Mouse (Mus musculus) forebrain, embryonic 12.5 days (tissue): ENCODE measurements around the gene Mest. TPM values are rescaled to one million over a fixed set of nuclear protein-coding genes. Genes with fewer than 3 reads are reported as not detected.
A peak's percentile ranks its signal among the peaks of the same experiment; 100 is the strongest.

Source experiments
- ATAC-seq: fragments of 200-750 bp; cut with Nextera tagmentation; 2 replicates; pipeline ENCODE4 v1.8.0; 2017; ENCODE audit warnings: moderate TSS enrichment; ENCODE audit not compliant: low FRiP score
- H3K27ac ChIP-seq: fragments of 300-500 bp; sonication (generic); 2 replicates; pipeline ENCODE4 v1.5.1; 2016; ENCODE audit warnings: mild to moderate bottlenecking
- H3K27me3 ChIP-seq: fragments of 300-500 bp; sonication (generic); 2 replicates; pipeline ENCODE4 v1.6.1; 2016; ENCODE audit warnings: mild to moderate bottlenecking
- H3K36me3 ChIP-seq: fragments of 300-500 bp; sonication (generic); replicated peaks from 2 replicates; pipeline ENCODE4 v1.6.1; 2016; ENCODE audit warnings: mild to moderate bottlenecking
- H3K4me1 ChIP-seq: fragments of 300-500 bp; sonication (generic); 2 replicates; pipeline ENCODE4 v1.6.1; 2016
- H3K4me2 ChIP-seq: fragments of 300-500 bp; sonication (generic); 2 replicates; pipeline ENCODE4 v1.6.1; 2016; ENCODE audit warnings: mild to moderate bottlenecking, moderate library complexity
- H3K4me3 ChIP-seq: fragments of 300-500 bp; sonication (generic); replicated peaks from 2 replicates; pipeline ENCODE4 v1.5.1; 2016; ENCODE audit warnings: mild to moderate bottlenecking
- H3K9ac ChIP-seq: fragments of 300-500 bp; sonication (generic); 2 replicates; pipeline ENCODE4 v1.6.1; 2016; ENCODE audit warnings: mild to moderate bottlenecking
- H3K9me3 ChIP-seq: fragments of 300-500 bp; sonication (generic); 2 replicates; pipeline ENCODE4 v1.6.1; 2016
- WGBS: fragments of 180-500 bp; shearing (Covaris S2); methylation state at CpG from one replicate; pipeline ENCODE4 v1.1.7; 2016; 5-methylcytosine and 5-hydroxymethylcytosine counted together
- microRNA counts: library from miRNA; unstranded; fragments of <30 nt; microRNA quantifications from one replicate; lab custom pipeline; 2017
- microRNA-seq: library from miRNA; unstranded; fragments of <30 nt; microRNA quantifications from one replicate; pipeline ENCODE4, GENCODE M21; 2017
- polyA plus RNA-seq: library from polyadenylated mRNA; unstranded; fragments of >200 nt; fragmentation: Nextera tagmentation; extraction: Ambion mirVana; gene quantifications from 2 replicates; pipeline ENCODE4 v1.2.1, GENCODE M21; 2016

Gene Mest
- polyA plus RNA-seq, 1 experiment from 2014 or later = 802 TPM

GRCm38 (mm10) chr6:30748358-30748910 lies 25.1 kb downstream of the Mest start:
- Histone ChIP-seq H3K9ac (no peak overlapping the region), H3K27me3 (no peaks in the 10 kb centered on the region), H3K9me3 (no peaks in the 10 kb centered on the region), H3K4me1 (no peaks in the 10 kb centered on the region), H3K27ac (no peak overlapping the region), H3K4me3 (no peak overlapping the region), H3K4me2 (no peak overlapping the region), H3K36me3 (peaks cover 65% of the 10 kb centered on the region)
- 72% methylated on average over 6 of the region's 6 CpGs for WGBS
- no peak for ATAC-seq

DNA sequence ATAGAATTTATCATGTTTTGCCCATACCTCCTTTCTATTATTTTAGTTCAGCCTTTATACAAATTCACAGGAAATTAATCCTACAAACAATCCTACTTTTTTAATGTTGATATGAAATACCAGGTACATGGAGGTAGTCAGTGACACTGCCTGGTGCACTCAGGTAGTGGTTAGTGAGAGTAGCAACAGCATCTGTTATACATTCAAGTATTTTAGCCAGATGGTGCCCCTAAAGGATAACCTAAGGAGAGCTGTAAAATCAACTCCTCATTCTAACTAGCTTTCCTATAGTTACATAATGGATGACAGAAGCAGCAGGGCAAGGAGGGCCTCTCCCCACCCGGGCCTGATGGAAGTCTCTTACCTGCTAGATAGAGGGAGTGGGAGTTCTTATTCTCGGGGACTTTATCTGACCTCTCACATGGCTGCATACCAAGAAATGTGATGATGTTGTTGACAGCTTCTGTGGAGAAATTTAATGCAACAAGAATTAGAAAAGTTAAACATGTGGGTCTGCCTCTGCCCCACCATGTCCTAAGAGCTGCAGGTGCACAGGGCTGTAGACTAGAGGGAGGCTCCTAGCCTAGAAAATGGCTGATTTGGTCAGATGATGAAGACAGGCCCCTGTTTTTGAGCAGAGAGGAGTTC lies 25.8 kb downstream of the Mest start:
- peaks cover 57% of the 10 kb centered on the region for H3K36me3 ChIP-seq
- WGBS = 62% methylated on average over 2 of the region's 2 CpGs
- no peak overlapping the region for H3K9ac ChIP-seq
- H3K4me2 ChIP-seq = no peak overlapping the region
- H3K4me3 ChIP-seq = no peak overlapping the region
- H3K27ac ChIP-seq = no peak overlapping the region
- peak; percentile 33; the same call in 1 of the 2 replicates for ATAC-seq
- H3K27me3 ChIP-seq = no peaks in the 10 kb centered on the region
- H3K4me1 ChIP-seq = no peaks in the 10 kb centered on the region
- H3K9me3 ChIP-seq = no peaks in the 10 kb centered on the region

GRCm38 (mm10) chr6:30749892-30750291 lies 26.5 kb downstream of the Mest start:
- ATAC-seq = no peak
- H3K36me3 ChIP-seq = peaks cover 53% of the 10 kb centered on the region

DNA sequence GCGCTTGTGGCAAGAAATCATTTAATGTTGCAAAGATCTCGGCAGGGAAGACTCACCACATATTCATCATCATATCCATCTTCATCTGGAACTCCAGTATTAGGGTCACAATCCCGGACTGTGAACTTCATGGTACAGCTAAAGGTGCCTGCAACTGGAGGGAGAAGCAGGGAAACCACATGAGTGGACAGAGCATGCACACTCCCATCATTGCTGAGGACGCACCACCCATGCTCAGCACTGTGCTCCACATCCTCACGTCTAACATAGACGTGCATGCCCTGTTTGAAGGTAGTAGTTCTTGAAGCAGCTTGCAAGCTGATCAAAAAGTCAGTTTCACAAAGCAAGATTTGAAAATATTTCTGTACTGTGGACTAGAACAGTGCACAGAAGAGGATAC lies 27.1 kb downstream of the Mest start:
- no peak for ATAC-seq
- no peak overlapping the region for H3K27ac ChIP-seq
- H3K4me1 ChIP-seq = no peaks in the 10 kb centered on the region
- no peaks in the 10 kb centered on the region for H3K27me3 ChIP-seq
- H3K4me3 ChIP-seq = no peak overlapping the region
- H3K9ac ChIP-seq = no peak overlapping the region
- no peak overlapping the region for H3K4me2 ChIP-seq
- 88% methylated on average over 6 of the region's 6 CpGs for WGBS
- peaks cover 47% of the 10 kb centered on the region for H3K36me3 ChIP-seq
- no peaks in the 10 kb centered on the region for H3K9me3 ChIP-seq

More at GRCm38 (mm10) chr6:30749892-30750291, 26.5 kb downstream of the Mest start:
- Histone ChIP-seq H3K4me1 (no peaks in the 10 kb centered on the region), H3K4me2 (no peak overlapping the region), H3K9me3 (no peaks in the 10 kb centered on the region), H3K4me3 (no peak overlapping the region), H3K27me3 (no peaks in the 10 kb centered on the region), H3K27ac (no peak overlapping the region), H3K9ac (no peak overlapping the region)
- 68% methylated on average over 1 of the region's 1 CpGs for WGBS

- ATAC-seq = no peak
- peaks cover 40% of the 10 kb centered on the region for H3K36me3 ChIP-seq
- 98% methylated on average over 2 of the region's 2 CpGs for WGBS
These were observed 27.9 kb downstream of the Mest start for GRCm38 (mm10) chr6:30751209-30751608.

More at GRCm38 (mm10) chr6:30751209-30751608, 27.9 kb downstream of the Mest start:
- no peak overlapping the region for H3K9ac ChIP-seq
- no peak overlapping the region for H3K4me3 ChIP-seq
- H3K27me3 ChIP-seq = no peaks in the 10 kb centered on the region
- no peaks in the 10 kb centered on the region for H3K9me3 ChIP-seq
- no peaks in the 10 kb centered on the region for H3K4me1 ChIP-seq
- H3K4me2 ChIP-seq = no peak overlapping the region
- no peak overlapping the region for H3K27ac ChIP-seq

MicroRNAs within 50 kb of the gene (microRNA counts, 519-probe panel; counts per million panel counts)
- microRNA mmu-miR-335-3p (lab: Ali Mortazavi, UCI) (3,906 counts per million, percentile 44 among the panel's probes with 10 or more counts), microRNA mmu-miR-335-5p (lab: Ali Mortazavi, UCI) (7,586 counts per million, percentile 94 among the panel's probes with 10 or more counts)

Small RNAs within 50 kb of the gene (microRNA-seq; reads per million reads assigned to microRNA genes)
- 80,431 reads per million, percentile 100 among the genes with 10 or more reads in this experiment for gene Mir335

Other genes with a start within 250 kb of the Mest start
- 48.1 and 49.4 TPM in 2 replicates for gene Tmem209, start 213.8 kb upstream of the Mest start, polyA plus RNA-seq
- 0.29 and 0.42 TPM in 2 replicates for gene Ssmem1, start 213.7 kb upstream of the Mest start, polyA plus RNA-seq
- gene Cpa2, start 182.0 kb upstream of the Mest start, polyA plus RNA-seq = 4.6 and 7.0 TPM in 2 replicates
- 4.7 and 5.2 TPM in 2 replicates for gene Cpa4, start 155.2 kb upstream of the Mest start, polyA plus RNA-seq
- 0.21 and 0.24 TPM in 2 replicates for gene Cpa5, start 112.5 kb upstream of the Mest start, polyA plus RNA-seq
- gene Cpa1, start 84.3 kb upstream of the Mest start, polyA plus RNA-seq = 0.24 TPM in 1 of 2 replicates, not detected in the other
- 23.3 and 25.1 TPM in 2 replicates for gene Cep41, start 29.8 kb upstream of the Mest start, polyA plus RNA-seq
- 31.5 and 37.9 TPM in 2 replicates for gene Copg2, start 173.2 kb downstream of the Mest start, polyA plus RNA-seq
- gene Tsga13, start 192.0 kb downstream of the Mest start, polyA plus RNA-seq = 0.45 and 0.53 TPM in 2 replicates
- gene Klf14, start 235.5 kb downstream of the Mest start, polyA plus RNA-seq = 0.19 and 0.27 TPM in 2 replicates